Mouse (Mus musculus) thymus, adult 2 months (tissue): Measurements from ENCODE around the gene Snta1.

Experiments
- CTCF ChIP-seq: fragments of 200-500 bp; IDR thresholded peaks from 2 replicates; pipeline ENCODE4 v1.5.1; 2012; ENCODE audit warnings: mild to moderate bottlenecking, control low read depth, low read length, moderate library complexity, borderline replicate concordance; ENCODE audit not compliant: control insufficient read depth, poor library complexity, insufficient read depth; ENCODE audit errors: extremely low read depth
- POLR2A ChIP-seq: fragments of 200-500 bp; IDR thresholded peaks from 2 replicates; pipeline ENCODE4 v1.6.1; 2012; ENCODE audit warnings: mild to moderate bottlenecking, low read length, control low read depth, moderate library complexity; ENCODE audit not compliant: control insufficient read depth, poor library complexity, insufficient read depth; ENCODE audit errors: extremely low read depth

DNA sequence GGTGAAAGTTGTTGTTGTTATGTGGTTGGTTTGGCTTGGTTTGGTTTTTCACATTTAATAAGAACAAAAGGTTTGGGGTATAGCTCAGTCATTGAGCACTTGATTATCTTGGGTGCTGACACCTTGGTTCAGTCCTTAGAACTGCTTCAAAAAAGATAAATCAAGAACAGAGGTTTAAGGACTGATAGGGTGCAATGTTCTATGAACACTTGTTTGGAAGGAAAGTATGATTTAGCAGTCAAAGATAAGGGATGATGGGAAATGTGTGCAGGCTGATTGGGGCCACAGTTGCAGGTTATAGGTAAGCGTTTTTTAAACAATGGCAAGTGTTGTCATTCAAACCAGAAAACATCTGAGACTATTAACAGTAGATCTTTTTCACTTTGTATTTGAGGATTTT, 46.2 kb upstream of the Snta1 start:
- TF ChIP-seq CTCF: no peak
- TF ChIP-seq POLR2A: no peak
